Mouse (Mus musculus) forebrain, embryonic 15.5 days (tissue): ENCODE measurements around the gene Irx6. TPM values are rescaled to one million over a fixed set of nuclear protein-coding genes. Genes with fewer than 3 reads are reported as not detected.
A peak's percentile ranks its signal among the peaks of the same experiment; 100 is the strongest.

Experiments used
- ATAC-seq: fragments of 200-750 bp; cut with Nextera tagmentation; replicated peaks from 2 replicates; pipeline ENCODE4 v1.8.0; 2017; ENCODE audit warnings: mild to moderate bottlenecking, moderate TSS enrichment, moderate library complexity
- H3K27ac ChIP-seq: fragments of 300-500 bp; sonication (generic); replicated peaks from 2 replicates; pipeline ENCODE4 v1.5.1; 2015; ENCODE audit warnings: mild to moderate bottlenecking, inconsistent platforms
- H3K27me3 ChIP-seq: fragments of 300-500 bp; sonication (generic); 2 replicates; pipeline ENCODE4 v1.6.1; 2015; ENCODE audit warnings: inconsistent platforms
- H3K36me3 ChIP-seq: fragments of 300-500 bp; sonication (generic); 2 replicates; pipeline ENCODE4 v1.6.1; 2015; ENCODE audit warnings: mild to moderate bottlenecking, inconsistent platforms
- H3K4me1 ChIP-seq: fragments of 300-500 bp; sonication (generic); 2 replicates; pipeline ENCODE4 v1.6.1; 2015; ENCODE audit warnings: inconsistent platforms
- H3K4me2 ChIP-seq: fragments of 300-500 bp; sonication (generic); replicated peaks from 2 replicates; pipeline ENCODE4 v1.6.1; 2015; ENCODE audit warnings: mild to moderate bottlenecking, inconsistent platforms
- H3K4me3 ChIP-seq: fragments of 300-500 bp; sonication (generic); 2 replicates; pipeline ENCODE4 v1.5.1; 2015; ENCODE audit warnings: mild to moderate bottlenecking, inconsistent platforms
- H3K9ac ChIP-seq: fragments of 300-500 bp; sonication (generic); replicated peaks from 2 replicates; pipeline ENCODE4 v1.6.1; 2015; ENCODE audit warnings: mild to moderate bottlenecking, inconsistent platforms
- H3K9me3 ChIP-seq: fragments of 300-500 bp; sonication (generic); 2 replicates; pipeline ENCODE4 v1.6.1; 2016; ENCODE audit warnings: inconsistent platforms
- WGBS: fragments of 180-500 bp; shearing (Covaris S2); methylation state at CpG from one replicate; pipeline ENCODE4 v1.1.7; 2015; ENCODE audit warnings: mixed read lengths; 5-methylcytosine and 5-hydroxymethylcytosine counted together
- polyA plus RNA-seq: library from polyadenylated mRNA; unstranded; fragments of >200 nt; fragmentation: Nextera tagmentation; extraction: Ambion mirVana; gene quantifications from 2 replicates; pipeline ENCODE4 v1.2.1, GENCODE M21; 2015

The Irx6 gene
- 0.26 TPM in 1 of 2 replicates, not detected in the other for polyA plus RNA-seq

DNA sequence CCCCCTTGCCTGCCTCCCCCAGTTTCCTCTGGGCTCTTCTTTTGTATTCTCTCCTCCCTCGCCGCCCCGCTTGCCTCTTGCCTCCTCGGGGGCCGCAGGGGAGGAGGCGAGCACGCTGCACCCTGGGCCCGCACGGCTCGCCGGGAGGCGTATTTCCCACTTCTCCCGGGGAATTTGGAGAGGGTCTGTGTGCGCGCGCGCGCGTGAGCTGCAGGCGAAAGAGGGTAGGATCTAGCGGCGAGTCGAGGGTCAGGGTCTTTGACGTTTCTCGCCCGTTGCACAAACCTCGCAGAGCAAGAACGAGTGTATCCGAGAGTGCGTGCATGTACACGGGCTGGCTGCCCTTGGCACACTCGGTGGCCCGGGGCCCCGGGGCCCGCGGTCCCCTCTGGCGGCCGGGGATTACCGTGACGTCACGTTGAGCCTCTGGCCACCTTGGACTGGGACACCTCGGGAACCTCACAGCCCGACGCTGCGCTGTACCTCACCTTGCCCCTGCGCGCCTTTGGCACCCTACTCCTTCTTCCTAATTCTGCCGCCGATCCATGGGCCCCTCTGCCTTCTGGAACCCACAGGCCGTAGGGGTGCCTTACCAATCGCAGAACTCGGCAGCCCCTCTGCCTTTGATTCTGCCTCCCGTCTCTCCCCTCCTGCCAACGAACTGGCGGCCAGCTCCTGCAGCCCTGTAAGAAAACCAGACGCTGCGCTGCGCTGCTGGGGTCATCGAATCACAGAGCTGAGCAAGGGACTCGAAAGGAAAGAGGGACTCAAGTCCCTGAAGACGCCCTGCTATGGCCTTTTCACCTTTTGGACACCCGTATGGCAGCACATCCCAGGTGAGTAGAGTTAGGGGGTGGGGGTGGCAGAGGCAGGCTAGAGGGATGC lies at the start of gene Irx6:
Gene Irx6 (plus strand): TSS at position 45 of the 885 bp plus-strand sequence.
- H3K36me3 ChIP-seq: no peaks in the 10 kb centered on the region
- H3K27ac ChIP-seq: no peak within 1 kb of the TSS
- peaks cover 88% of the 10 kb centered on the region for H3K27me3 ChIP-seq
- peak within 1 kb of the TSS; percentile 32 for H3K4me3 ChIP-seq
- no peak for ATAC-seq
- peak within 1 kb of the TSS; percentile 53 for H3K4me2 ChIP-seq
- peak within 1 kb of the TSS; percentile 23 for H3K9ac ChIP-seq
- WGBS: under 1% methylated on average over 58 of the region's 62 CpGs
- H3K9me3 ChIP-seq: no peaks in the 10 kb centered on the region
- peaks cover 26% of the 10 kb centered on the region for H3K4me1 ChIP-seq

- peaks cover 10% of the 10 kb centered on the region; the same call in 1 of the 2 replicates for H3K4me1 ChIP-seq
- peak overlapping the region; percentile 13; the same call in 1 of the 2 replicates for H3K4me2 ChIP-seq
- H3K27ac ChIP-seq: 0 out of 2 replicates have a peak overlapping the region, but pooled peaks have one; percentile 2
Observed at GRCm38 (mm10) chr8:92628711-92629650, 45.1 kb upstream of the Irx6 start.

GRCm38 (mm10) chr8:92633199-92633598 lies 40.9 kb upstream of the Irx6 start:
- Histone ChIP-seq H3K4me3 (no peak overlapping the region), H3K4me1 (peaks cover 10% of the 10 kb centered on the region; the same call in 1 of the 2 replicates), H3K4me2 (no peak overlapping the region), H3K36me3 (no peaks in the 10 kb centered on the region), H3K9me3 (no peaks in the 10 kb centered on the region), H3K9ac (no peak overlapping the region), H3K27me3 (no peaks in the 10 kb centered on the region), H3K27ac (no peak overlapping the region)
- WGBS: 95% methylated on average over 5 of the region's 5 CpGs
- no peak for ATAC-seq

More at GRCm38 (mm10) chr8:92628711-92629650, 45.1 kb upstream of the Irx6 start:
- no peak overlapping the region for H3K4me3 ChIP-seq
- ATAC-seq: no peak
- WGBS: 25% methylated on average over 14 of the region's 14 CpGs
- no peaks in the 10 kb centered on the region for H3K36me3 ChIP-seq
- H3K9ac ChIP-seq: no peak overlapping the region
- no peaks in the 10 kb centered on the region for H3K9me3 ChIP-seq
- H3K27me3 ChIP-seq: no peaks in the 10 kb centered on the region

- no peak for ATAC-seq
- WGBS: 86% methylated on average over 8 of the region's 8 CpGs
- Histone ChIP-seq H3K36me3 (no peaks in the 10 kb centered on the region), H3K4me2 (no peak overlapping the region), H3K27ac (no peak overlapping the region), H3K27me3 (no peaks in the 10 kb centered on the region), H3K4me3 (no peak overlapping the region), H3K9ac (no peak overlapping the region), H3K4me1 (no peaks in the 10 kb centered on the region), H3K9me3 (no peaks in the 10 kb centered on the region)
Observed at GRCm38 (mm10) chr8:92640820-92641219, 33.3 kb upstream of the Irx6 start.

- 61% methylated on average over 2 of the region's 2 CpGs for WGBS
- no peak overlapping the region for H3K4me2 ChIP-seq
- ATAC-seq: no peak
- H3K27ac ChIP-seq: no peak overlapping the region
- H3K4me3 ChIP-seq: no peak overlapping the region
- no peak overlapping the region for H3K9ac ChIP-seq
- H3K4me1 ChIP-seq: no peaks in the 10 kb centered on the region
- H3K27me3 ChIP-seq: no peaks in the 10 kb centered on the region
- no peaks in the 10 kb centered on the region for H3K36me3 ChIP-seq
- no peaks in the 10 kb centered on the region for H3K9me3 ChIP-seq
Observed at GRCm38 (mm10) chr8:92646637-92647036, 27.5 kb upstream of the Irx6 start.

GRCm38 (mm10) chr8:92664207-92664606 lies 9.9 kb upstream of the Irx6 start:
- Histone ChIP-seq H3K9ac (no peak overlapping the region), H3K4me3 (no peak overlapping the region), H3K9me3 (no peaks in the 10 kb centered on the region), H3K4me2 (no peak overlapping the region), H3K27me3 (peaks cover 4% of the 10 kb centered on the region; the same call in 1 of the 2 replicates), H3K4me1 (no peaks in the 10 kb centered on the region), H3K36me3 (no peaks in the 10 kb centered on the region), H3K27ac (no peak overlapping the region)
- WGBS: 38% methylated on average over 4 of the region's 4 CpGs
- no peak for ATAC-seq

- peaks cover 26% of the 10 kb centered on the region for H3K4me1 ChIP-seq
- WGBS: 33% methylated on average over 11 of the region's 11 CpGs
- H3K9me3 ChIP-seq: no peaks in the 10 kb centered on the region
- H3K9ac ChIP-seq: no peak overlapping the region
- no peak overlapping the region; the same call in 1 of the 2 replicates for H3K4me2 ChIP-seq
- ATAC-seq: no peak
- no peak overlapping the region for H3K4me3 ChIP-seq
- H3K36me3 ChIP-seq: no peaks in the 10 kb centered on the region
- no peak overlapping the region for H3K27ac ChIP-seq
- H3K27me3 ChIP-seq: peaks cover 52% of the 10 kb centered on the region
Observed at GRCm38 (mm10) chr8:92670236-92670635, 3.9 kb upstream of the Irx6 start.

- Histone ChIP-seq H3K9ac (no peak overlapping the region), H3K4me1 (peaks cover 26% of the 10 kb centered on the region), H3K9me3 (no peaks in the 10 kb centered on the region), H3K27ac (no peak overlapping the region), H3K36me3 (no peaks in the 10 kb centered on the region), H3K27me3 (peaks cover 57% of the 10 kb centered on the region), H3K4me2 (no peak overlapping the region; the same call in 1 of the 2 replicates), H3K4me3 (no peak overlapping the region)
- no peak for ATAC-seq
- WGBS: 12% methylated on average over 12 of the region's 12 CpGs
Observed at GRCm38 (mm10) chr8:92670656-92671195, 3.4 kb upstream of the Irx6 start.

DNA sequence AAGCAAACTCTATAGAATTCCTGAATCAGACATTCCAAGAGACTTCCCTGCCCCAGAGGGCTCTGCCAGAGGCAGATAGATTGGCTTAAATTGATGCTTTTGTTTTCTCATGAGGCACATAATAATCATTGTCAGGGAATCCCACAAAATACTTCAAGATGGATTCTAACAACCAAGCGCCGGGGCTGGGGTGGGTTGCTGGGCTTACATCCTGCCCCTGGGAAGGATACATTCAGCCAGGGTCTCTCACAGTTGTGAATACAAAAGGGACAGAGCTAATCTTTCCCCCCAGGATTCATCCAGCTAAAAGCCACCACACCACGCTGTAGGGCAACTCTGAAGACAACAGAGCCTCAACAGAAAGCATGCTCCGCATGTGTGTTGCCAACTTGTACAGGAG lies 2.2 kb upstream of the Irx6 start:
- 62% methylated on average over 4 of the region's 4 CpGs for WGBS
- H3K9me3 ChIP-seq: no peaks in the 10 kb centered on the region
- H3K9ac ChIP-seq: no peak overlapping the region
- peaks cover 69% of the 10 kb centered on the region for H3K27me3 ChIP-seq
- H3K4me1 ChIP-seq: peaks cover 26% of the 10 kb centered on the region
- no peak overlapping the region for H3K27ac ChIP-seq
- no peak overlapping the region for H3K4me2 ChIP-seq
- no peak for ATAC-seq
- no peak overlapping the region for H3K4me3 ChIP-seq
- no peaks in the 10 kb centered on the region for H3K36me3 ChIP-seq

DNA sequence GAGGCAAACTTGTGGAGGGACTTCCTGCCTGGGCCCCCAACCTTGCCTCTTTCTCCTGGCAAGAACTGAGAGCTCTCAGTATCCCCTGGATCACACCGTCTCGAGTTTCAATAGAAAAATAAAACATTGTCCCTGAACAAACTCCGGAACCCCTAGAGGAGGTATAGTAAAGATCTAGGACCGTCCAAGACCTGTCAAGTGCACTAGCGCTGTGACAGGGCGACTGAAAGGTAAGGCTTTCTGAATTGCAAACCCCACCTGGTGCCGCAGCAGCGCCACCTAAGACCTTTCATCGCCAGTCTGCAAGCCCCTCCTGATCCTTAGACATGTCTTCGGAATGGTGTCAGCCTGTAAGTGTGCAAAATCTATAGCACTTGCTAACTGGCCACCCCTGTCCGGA lies 987 bp upstream of the Irx6 start:
- peaks cover 78% of the 10 kb centered on the region for H3K27me3 ChIP-seq
- ATAC-seq: no peak
- peaks cover 26% of the 10 kb centered on the region for H3K4me1 ChIP-seq
- H3K9ac ChIP-seq: no peak overlapping the region
- peak overlapping the region; percentile 53 for H3K4me2 ChIP-seq
- H3K9me3 ChIP-seq: no peaks in the 10 kb centered on the region
- no peak overlapping the region for H3K27ac ChIP-seq
- H3K4me3 ChIP-seq: peak overlapping the region; percentile 32; the same call in 1 of the 2 replicates
- WGBS: 6% methylated on average over 11 of the region's 11 CpGs
- H3K36me3 ChIP-seq: no peaks in the 10 kb centered on the region

- H3K27me3 ChIP-seq: peaks cover 84% of the 10 kb centered on the region
- H3K4me3 ChIP-seq: peak overlapping the region; percentile 32
- peaks cover 26% of the 10 kb centered on the region for H3K4me1 ChIP-seq
- peak overlapping the region; percentile 53 for H3K4me2 ChIP-seq
- no peak overlapping the region for H3K27ac ChIP-seq
- H3K9ac ChIP-seq: peak overlapping the region; percentile 23; the same call in 1 of the 2 replicates
- no peaks in the 10 kb centered on the region for H3K9me3 ChIP-seq
- peak; percentile 55; the same call in 1 of the 2 replicates for ATAC-seq
- under 1% methylated on average over 29 of the region's 30 CpGs for WGBS
- H3K36me3 ChIP-seq: no peaks in the 10 kb centered on the region
Observed at GRCm38 (mm10) chr8:92673555-92674243, 389 bp upstream of the Irx6 start.
